Mouse (Mus musculus): Measurements from ENCODE around the gene Gimap8.
"Not testable (repeated sequence)": the region's sequence is repeated elsewhere in the genome, so short reads cannot be mapped to it uniquely, and the experiment has no call there.

Gene Gimap8

DNA sequence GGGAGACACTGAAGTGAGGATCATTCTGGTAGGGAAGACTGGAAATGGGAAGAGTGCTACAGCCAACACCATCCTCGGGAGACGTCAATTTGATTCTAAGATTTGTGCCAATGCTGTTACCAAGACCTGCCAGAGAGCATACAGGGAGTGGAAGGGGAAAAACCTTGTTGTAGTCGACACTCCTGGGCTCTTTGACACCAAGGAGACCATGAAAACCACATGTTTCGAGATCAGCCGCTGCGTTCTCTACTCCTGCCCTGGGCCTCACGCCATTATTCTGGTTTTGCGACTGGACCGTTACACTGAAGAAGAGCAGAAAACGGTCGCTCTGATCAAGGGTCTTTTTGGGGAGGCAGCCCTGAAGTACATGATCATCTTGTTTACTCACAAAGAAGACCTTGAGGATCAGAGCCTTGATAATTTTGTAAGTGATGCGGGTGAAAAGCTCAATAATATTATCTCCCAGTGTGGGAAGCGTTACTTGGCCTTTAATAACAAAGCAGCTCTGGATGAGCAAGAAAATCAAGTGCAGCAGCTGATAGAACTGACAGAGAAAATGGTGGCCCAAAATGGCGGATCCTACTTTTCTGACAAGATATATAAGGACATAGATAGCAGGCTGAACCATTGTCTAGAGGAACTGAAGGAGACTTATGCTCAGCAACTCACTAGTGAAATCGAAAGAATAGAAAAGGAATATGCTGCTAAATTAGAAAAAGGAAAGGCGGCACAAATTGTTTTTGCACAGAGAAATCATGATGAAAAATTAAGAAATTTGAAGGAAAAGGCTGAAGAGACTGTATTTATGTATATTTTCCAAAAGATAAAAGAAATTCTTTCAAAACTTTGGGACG, 30.7 kb downstream of the Gimap8 start:
- no peak for DNase-seq (ENCODE audit: low read depth, low spot score)

- DNase-seq (ENCODE audit: low read depth, low spot score) = no peak
These were observed 31.4 kb downstream of the Gimap8 start for GRCm38 (mm10) chr6:48678391-48678790.

- DNase-seq (ENCODE audit: low read depth, low spot score) = no peak
These were observed 32.7 kb downstream of the Gimap8 start for GRCm38 (mm10) chr6:48679701-48680100.

DNA sequence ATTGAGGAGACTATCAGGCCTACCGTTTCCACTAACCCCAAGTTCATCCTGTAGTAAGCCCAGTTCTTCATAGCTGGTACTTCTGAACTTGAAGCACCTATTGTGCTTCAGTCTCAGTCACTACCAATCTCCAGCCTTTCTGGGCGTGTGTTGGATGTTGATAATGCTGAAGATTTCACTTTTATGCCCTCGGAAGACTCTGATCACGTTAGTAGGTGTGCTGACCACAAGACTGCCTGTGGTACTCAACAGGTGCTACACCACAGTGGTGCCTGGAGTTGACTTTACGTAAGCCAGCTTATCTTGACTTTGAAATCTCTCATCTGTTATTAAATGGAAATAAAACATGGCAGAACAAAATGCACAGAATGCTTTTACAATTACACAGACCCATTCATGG, 33.4 kb downstream of the Gimap8 start:
- DNase-seq (ENCODE audit: low read depth, low spot score) = no peak

DNA sequence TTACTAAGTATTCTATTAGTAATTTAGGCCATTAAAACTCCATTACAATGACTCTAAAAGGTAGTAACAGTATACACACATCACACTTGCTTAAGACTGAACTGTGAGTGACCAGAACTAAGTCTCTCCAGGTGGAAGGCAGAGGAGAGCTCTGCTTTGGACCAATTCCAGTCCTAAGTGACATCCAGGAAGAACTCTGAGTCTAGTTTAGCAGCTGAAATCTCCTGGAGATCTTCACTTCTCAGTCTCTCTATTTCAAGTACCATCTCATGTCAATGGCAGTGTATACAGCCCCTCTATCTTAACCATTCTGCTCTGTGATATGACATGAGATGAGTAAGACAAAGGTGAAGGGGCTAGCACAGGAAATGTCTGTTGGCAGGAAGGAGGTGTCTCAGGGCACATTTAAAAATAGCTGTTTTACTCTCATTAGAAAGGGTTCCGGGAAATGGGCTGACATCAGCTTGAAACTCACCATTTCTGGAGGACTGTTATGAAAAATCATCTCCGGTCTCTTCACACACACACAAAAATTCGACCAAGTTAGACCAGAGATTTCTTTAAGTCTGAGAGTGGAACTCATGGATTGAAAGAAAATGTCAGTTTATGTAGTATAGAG, 34.5 kb downstream of the Gimap8 start:
- DNase-seq (ENCODE audit: low read depth, low spot score) = no peak

DNA sequence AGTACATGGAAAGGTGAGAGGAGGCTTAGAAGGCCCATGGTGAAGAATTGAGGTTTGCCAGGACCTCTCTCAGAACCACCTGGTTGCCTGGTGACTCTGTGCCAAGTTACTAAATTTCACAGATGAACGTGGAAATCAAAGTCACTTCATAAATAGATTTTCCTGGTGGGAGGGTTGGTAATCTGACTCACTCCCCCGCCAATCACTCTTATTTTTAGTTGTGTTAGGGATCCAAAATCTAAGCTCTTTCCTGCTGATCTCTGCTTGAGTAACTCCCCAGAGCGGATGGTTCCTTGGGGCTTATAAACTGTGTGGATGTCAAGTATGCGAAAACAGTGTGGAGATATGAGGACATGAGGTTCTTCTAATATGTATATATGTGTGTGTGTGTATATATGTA, 35.2 kb downstream of the Gimap8 start:
- DNase-seq (ENCODE audit: low read depth, low spot score) = no peak

DNA sequence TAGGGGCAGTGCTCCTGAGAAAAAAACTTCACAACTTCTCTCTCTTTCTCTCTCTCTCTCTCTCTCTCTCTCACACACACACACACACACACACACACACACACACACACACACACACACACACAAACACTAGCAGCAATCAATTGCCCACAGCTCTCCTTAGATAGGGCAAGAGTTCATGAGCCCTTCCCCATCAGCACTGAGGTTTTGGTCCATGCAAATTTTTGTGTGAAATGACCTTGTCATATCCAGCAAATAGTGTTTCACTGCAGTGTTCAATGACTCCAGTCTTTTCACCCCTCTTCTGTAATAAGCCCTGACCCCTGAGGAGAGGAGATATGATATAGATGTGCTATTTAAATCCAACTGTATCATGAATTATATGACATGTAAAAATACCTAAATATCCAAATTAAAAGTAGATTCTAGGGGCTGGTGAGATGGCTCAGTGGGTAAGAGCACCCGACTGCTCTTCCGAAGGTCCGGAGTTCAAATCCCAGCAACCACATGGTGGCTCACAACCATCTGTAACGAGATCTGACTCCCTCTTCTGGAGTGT, 36.3 kb downstream of the Gimap8 start:
- not testable (repeated sequence) for DNase-seq (ENCODE audit: low read depth, low spot score)

DNA sequence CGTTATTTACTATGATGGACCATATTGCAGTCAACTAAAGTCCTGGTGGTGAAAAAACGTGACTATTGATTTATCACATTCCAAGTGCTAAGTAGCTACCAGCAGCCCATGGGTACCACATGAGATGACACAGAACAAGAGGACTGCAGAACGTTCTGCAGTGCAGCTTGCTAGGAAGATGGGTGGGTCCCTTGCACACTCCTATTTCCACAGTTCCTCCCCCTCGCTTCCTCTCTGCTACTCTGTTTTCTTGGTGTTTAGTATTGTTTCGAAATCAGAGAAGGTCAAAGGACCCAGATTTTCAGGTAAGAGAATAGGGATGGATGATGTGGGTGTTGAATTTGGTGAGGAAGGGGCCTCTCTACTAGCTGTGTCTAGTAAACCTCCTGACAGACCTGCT, 37.3 kb downstream of the Gimap8 start, which contains the start of gene Gimap4:
Gene Gimap4, plus strand, starts transcription at position 231 of the 400 bp plus-strand sequence.
- DNase-seq (ENCODE audit: low read depth, low spot score) = no peak

DNA sequence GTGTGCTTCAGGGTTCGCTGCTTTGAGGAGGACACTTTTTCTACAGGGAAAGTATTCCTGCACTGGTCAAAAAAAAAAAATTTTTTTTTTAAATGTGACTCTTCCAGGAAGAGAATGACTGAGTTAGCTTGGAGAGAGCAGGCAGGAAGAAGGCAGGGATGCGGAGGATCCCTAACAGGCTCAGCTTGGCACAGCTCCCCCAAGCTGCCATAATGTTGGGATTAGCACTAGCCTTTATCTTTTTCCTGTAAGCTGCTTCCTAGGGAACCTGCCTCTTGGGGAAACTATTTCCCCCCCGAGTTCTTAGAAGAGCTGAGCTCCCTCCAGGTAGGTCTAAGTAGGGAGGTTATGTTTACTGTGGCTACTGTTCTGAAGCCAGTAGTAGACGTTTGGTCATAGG, 37.8 kb downstream of the Gimap8 start:
- DNase-seq (ENCODE audit: low read depth, low spot score) = no peak

- DNase-seq (ENCODE audit: low read depth, low spot score) = no peak
These were observed 38.2 kb downstream of the Gimap8 start for GRCm38 (mm10) chr6:48685251-48685650.

DNA sequence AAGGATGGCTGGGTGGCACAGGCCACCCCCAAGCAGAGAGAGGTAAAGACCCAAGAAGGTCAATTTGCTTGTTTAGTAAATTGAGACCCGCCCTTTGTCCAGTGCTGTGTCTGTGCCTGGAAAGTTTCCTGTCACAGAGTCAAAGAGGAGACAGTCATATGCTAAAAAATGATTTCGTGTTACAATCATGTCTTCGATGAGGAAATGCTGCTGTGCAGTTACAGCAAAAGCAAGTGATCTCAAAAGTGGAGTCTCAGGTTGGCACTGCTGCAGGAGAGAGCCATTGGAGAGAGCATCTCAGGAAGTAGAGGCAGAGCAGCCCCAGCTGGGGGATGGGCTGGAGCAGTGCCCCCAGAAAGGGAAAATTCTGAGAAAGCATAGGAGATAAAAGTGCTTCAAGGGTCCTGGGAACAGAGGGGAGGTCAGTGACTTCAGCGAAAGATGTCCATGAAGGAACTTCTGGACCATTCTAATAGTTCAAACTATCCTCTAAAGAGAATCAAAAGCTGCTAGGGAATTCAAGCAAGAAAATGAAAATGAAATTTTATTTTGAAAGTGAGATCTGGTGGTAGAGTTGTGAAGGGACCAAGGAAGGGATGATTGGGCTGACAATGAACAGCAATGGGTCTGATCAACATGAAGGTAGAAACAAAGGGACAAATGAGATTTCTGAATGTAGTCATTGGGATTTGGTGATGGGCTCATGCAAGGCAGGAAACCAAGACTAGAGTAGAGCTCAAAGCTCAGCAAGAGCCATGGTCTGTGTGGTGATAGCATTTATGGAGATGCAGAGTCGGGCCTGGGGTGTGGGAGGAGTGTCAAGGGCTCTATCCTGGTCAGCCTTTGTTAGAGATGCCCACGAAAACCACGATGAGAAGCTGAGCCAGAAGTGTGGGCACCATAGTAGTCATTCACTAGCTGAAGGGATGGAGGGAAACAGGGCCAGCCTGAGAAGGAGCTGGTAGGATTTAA, 38.9 kb downstream of the Gimap8 start:
- no peak for DNase-seq (ENCODE audit: low read depth, low spot score)

- DNase-seq (ENCODE audit: low read depth, low spot score) = no peak
These were observed 40.0 kb downstream of the Gimap8 start for GRCm38 (mm10) chr6:48687077-48687476.

DNA sequence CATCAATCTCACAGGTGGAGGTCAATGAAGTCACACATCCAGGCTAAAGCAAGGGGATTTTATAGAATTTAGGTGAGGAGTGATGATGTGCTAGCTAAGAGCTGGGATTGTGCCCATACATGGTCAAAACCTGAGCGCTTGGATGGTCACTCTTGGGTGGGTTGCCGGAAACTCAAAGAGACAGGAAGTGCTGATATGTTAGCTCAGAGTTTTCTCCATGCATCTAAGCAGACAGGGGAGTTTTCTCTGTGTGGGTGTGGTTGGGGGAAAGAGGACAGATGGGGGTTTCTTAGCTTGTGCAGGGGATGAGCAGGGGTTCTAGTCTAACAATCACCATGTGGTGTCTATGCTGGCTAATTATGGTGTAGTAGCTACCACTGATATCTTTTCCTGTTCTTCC, 42.3 kb downstream of the Gimap8 start:
- no peak for DNase-seq (ENCODE audit: low read depth, low spot score)

DNA sequence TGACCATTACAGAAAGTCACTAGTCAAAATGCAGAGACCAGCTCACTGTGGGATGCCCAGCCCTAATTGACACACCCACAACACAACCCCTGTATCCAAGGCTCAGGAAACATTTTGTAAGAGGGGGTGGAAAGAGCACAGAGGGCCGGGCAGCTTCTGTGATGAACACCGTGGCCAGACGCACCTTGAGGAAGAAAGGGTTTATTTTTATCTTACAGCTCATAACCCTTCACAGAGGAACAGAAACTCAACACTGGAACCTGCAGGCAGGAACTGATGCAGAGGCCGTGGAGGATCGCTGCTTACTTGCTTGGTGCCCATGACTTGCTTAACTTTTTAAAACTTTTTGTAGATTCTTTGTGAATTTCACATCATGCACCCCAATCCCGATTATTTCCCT, 45.9 kb downstream of the Gimap8 start:
- DNase-seq (ENCODE audit: low read depth, low spot score) = no peak

GRCm38 (mm10) chr6:48696830-48697554, 50.0 kb downstream of the Gimap8 start:
- no peak for DNase-seq (ENCODE audit: low read depth, low spot score)

- no peak for DNase-seq (ENCODE audit: low read depth, low spot score)
These were observed 50.5 kb downstream of the Gimap8 start for GRCm38 (mm10) chr6:48697555-48697930.

DNA sequence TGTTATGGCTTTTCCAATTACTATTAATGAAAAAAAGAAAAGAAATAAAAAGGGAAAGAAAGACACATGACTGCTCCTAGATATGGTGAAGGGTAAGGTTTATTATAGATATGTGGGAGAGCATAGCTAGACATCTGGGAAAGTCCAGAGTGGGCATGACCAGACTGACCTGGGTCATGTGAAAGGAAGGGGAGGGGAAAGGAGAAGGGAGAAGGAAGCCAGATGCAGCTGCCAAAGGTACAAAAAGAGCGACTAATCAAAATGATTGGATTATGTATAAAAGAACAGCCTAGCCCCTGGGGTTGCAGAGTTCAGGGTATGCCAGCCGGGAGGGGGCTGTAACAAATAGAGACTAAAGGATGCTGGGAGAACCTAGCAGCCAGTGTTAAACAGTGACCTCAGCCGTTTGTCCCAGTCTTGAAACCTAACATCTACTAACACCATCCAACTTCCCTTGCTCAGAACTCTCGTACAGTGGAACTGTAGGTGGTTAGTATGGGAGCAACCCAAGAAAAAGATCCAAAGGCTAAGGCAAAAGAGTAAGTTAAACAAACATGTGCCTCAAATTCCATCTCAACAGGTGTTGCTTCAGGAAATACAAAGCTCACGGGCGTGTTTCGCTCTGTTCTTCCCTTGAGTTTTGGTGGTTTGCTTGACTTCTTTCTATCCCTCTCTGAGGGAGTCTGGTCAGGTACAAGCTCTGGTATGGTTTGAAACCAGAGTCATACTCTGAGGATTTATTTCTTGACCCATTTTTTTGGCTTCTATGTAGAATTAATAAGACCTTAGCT, 51.2 kb downstream of the Gimap8 start:
- DNase-seq (ENCODE audit: low read depth, low spot score) = no peak

DNA sequence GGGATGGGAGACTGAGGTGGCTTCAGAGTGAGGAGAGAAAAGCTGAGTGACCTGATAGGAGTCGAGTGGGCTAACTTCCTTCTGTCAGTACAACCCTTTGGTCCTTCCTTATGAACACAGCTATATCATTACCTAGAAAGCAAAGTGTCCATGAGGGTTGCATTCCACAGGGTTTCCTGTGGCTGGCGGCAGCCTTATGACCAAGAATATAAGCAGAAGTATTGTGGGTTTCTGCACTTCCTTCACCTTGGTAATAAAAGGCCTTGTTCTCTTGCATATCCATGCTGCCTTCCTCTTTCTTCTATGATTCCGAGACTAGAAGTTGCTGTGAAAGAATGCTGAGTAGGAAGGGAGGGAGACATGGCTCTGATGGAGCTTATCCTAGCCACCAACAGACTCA, 51.9 kb downstream of the Gimap8 start:
- no peak for DNase-seq (ENCODE audit: low read depth, low spot score)

GRCm38 (mm10) chr6:48700251-48701075, 53.4 kb downstream of the Gimap8 start:
- DNase-seq (ENCODE audit: low read depth, low spot score) = no peak

Measured in brain, embryonic 18.5 days (tissue).